Mouse (Mus musculus): ENCODE results near the gene A930004D18Rik. TPM values are rescaled to one million over a fixed set of nuclear protein-coding genes. Genes with fewer than 3 reads are reported as not detected.

The A930004D18Rik gene
- polyA plus RNA-seq (2017; shearing (Covaris generic)): not detected

GRCm38 (mm10) chr2:18037491-18037890 lies at the start of gene A930004D18Rik:
A930004D18Rik (minus strand) TSS chr2:18037737.

DNA sequence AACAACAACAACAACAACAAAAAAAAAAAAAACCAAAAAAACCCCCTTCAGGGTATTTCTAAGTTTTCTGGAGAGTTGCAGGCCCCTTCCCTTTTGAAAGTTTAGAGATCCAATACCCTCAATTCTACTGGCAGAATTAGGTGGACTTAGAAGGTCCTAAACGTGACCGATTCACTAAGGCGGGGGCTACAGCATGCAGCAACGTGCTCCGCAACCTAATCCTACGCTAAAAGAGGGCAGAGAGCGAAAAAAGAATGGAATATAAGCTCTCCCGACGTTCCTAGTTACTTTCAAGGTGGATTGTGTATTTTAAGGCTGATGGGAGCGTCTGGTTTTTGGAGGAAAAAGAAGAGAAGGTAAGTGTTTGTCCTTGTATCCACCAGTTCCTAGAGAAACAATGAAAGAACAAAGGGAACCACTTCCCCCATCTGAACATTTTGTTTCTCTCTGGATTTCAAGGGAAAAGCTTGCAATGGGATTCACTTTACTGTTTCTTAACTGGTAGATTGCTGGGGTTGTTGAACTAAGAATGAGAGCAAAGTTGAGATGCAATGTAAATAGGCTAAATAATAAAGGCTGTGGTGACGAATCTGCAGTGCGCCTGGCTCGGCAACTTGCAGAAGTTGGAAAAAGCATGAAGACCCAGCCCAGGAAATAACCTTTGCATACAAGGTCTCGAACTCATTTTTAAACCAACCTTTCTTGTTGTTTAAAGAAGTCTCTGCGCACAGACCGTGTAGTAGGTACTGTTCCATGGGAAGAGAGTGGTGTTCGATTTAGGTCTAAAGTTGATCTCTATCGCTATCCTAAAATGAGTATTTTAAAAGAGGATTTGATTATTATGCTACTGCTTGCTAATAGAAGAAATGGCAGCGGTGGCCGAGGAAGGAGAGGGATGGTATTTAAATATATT lies 17.7 kb upstream of the A930004D18Rik start, which contains the start of gene Mllt10:
Gene Mllt10 (plus strand): TSS at position 222 of the 913 bp plus-strand sequence.

GRCm38 (mm10) chr2:18048453-18049075 lies 11.0 kb upstream of the A930004D18Rik start, which contains the start of gene Skida1:
Skida1 (minus strand) TSS chr2:18049051.

GRCm38 (mm10) chr2:17996858-17997257 lies 40.7 kb downstream of the A930004D18Rik start, which contains the start of gene H2al2a:
H2al2a (minus strand) TSS chr2:17996958.

Other genes with a start within 250 kb of the A930004D18Rik start
- gene H2al2a, start 40.8 kb downstream of the A930004D18Rik start, polyA plus RNA-seq (2017; shearing (Covaris generic)): not detected
- 1.0 TPM for gene Skida1, start 11.3 kb upstream of the A930004D18Rik start, polyA plus RNA-seq (2017; shearing (Covaris generic))
- gene Mllt10, start 17.5 kb upstream of the A930004D18Rik start, polyA plus RNA-seq (2017; shearing (Covaris generic)): 93.8 TPM

Data from effector memory CD4-positive, alpha-beta T cell, adult 7 months (primary cell).